Mouse (Mus musculus): ENCODE data around the gene Gm21976.
A peak's percentile ranks its signal among the peaks of the same experiment; 100 is the strongest.

The Gm21976 gene

GRCm38 (mm10) chr13:98298833-98299758 lies 19.4 kb downstream of the Gm21976 start:
- peak; percentile 62 for DNase-seq (ENCODE audit: low read depth)

- DNase-seq (ENCODE audit: low read depth): no peak
These were observed 25.6 kb downstream of the Gm21976 start for GRCm38 (mm10) chr13:98305257-98305656.

DNA sequence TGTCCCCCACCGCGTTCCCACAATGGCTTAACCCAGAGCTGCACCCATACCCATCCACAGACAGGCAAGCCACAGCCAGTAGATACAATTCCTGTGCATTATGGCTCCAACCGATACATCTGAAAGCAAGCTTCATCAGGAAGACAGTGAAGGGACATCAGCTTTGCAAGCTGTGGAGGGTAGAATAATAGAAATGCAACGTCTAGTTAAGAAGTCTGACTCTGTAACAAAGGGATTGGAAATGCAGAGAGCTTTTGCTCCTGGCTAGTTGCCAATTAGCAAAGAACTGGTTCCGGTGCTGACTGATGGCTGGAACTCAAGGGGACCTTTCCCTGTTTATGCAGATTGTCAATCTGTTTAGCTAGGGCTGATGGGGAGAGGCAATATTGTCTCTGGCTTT lies 26.7 kb downstream of the Gm21976 start:
- no peak for DNase-seq (ENCODE audit: low read depth)

DNA sequence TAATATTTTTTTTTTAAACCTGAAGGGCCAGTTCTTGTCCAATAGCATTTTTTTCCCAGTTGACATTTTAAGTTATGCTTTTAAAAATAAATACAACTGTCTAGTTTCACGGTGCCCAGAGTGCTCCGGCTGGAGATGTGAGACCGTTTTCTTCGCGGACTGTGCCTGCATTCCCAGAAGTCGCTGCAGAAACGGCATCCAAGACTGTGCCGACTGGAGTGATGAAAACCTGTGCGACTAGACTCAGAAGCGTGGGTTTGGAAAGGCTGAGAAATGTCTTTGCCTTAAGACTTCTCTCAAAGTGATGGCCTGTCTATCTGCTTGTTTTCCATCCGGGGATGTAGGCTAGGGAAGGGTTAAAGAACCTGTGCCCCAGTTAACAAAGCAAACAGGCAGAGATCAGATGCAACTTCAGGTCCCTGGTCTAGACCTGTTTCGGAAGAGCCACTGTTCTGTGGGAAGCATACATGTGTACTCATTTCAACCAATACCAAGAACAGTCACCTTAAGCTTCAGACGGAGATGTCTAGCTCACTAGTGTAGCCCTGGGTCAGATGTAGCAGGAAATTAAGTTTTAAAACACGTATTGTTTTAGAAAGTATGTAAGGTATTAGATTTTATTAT lies 27.3 kb downstream of the Gm21976 start:
- no peak for DNase-seq (ENCODE audit: low read depth)

DNA sequence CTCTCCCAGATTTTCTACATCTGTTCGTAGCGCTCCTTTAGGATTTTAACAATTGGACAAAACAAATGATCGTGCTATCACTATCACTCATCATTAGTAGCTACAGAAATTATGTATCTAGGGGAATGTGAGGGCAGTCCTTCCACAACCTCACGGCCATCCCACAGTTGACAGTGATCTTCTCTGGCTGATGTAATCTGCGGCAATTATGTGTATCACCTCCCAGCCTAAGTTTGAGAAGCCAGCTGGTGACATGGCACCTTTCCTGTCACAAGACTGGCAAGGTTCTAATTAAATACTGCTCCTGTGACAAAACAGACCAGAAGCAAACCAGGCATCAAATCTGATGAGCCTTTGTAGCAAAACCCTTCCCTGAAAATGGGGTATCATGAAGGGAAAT lies 28.3 kb downstream of the Gm21976 start:
- DNase-seq (ENCODE audit: low read depth): no peak

DNA sequence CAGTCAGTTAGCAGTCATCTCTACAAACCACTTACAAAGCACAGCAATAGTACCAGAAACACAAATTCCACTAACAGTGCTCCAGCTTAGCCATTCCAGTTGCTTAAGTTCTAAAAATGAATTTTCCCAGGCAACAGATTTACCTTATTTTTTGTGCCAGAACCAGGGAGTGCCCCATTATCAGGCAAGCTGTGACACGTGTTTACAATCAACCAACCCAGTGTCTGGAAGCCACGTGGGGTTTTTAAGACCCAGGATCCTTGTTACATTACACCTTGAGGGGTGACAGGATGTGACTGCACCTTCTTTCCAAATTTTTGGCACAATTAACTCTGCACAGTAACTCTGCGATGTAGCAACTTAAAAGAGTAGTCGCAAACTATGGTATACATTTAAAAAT lies 29.0 kb downstream of the Gm21976 start:
- no peak for DNase-seq (ENCODE audit: low read depth)

- DNase-seq (ENCODE audit: low read depth): no peak
These were observed 31.9 kb downstream of the Gm21976 start for GRCm38 (mm10) chr13:98311597-98311996.

DNA sequence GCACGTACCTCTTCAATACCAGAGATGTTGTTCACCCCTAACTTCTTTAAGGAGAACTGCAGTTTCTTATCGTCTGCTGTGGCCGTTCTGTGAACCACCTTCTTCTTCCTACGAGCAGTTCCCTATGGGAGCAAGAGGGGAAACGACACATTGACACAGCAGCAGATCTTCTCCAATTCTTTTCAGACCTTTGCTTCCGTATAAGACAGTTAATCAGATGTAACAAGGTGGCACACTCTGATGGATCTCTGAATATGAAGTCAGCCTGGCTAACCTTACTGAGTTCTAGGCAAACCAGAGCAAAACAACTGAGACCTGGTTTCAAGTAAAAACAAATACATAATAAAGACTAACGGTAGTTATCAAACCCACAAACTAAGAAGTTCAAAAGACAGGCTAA lies 33.9 kb downstream of the Gm21976 start:
- DNase-seq (ENCODE audit: low read depth): no peak

DNA sequence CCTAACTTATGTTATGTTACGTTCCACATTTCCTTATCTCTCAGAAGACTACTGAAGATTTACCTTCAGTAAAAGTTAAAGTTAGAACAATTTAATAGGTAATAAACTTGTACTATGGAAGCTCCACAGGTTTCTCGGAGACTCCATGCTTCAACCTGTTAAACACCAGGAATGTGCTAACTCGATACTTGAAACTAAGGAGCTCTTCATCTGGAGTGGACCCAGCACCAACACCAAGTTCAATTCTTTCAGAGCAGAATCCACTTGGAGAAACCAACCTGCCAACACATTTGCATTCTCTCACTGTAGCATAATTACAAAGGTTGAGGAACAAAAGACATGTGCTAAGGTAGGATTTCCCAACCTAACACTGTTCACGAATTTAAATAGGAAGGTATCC lies 35.4 kb downstream of the Gm21976 start:
- no peak for DNase-seq (ENCODE audit: low read depth)

DNA sequence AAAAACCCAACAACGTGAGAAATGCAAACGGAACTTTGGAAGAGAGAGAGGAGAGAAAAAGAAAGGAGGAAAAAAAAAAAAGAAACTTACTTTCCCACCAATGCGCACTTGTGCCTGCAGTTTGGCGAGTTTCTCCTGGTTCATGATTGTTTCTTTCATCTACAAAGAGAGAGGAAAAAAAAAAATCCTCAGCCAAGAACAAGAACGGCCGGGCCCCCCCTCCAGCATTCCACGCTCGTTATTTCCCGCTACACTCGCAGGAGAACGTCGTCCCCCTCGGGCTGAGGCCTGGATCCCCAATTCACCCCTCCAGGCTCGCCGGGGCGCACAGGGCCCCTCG lies 36.4 kb downstream of the Gm21976 start:
- no peak for DNase-seq (ENCODE audit: low read depth)

- DNase-seq (ENCODE audit: low read depth): peak; percentile 67
These were observed 37.0 kb downstream of the Gm21976 start, which contains the start of gene Btf3 for GRCm38 (mm10) chr13:98316480-98317245. TSS of gene Btf3 (minus strand) at chr13:98317006.

DNA sequence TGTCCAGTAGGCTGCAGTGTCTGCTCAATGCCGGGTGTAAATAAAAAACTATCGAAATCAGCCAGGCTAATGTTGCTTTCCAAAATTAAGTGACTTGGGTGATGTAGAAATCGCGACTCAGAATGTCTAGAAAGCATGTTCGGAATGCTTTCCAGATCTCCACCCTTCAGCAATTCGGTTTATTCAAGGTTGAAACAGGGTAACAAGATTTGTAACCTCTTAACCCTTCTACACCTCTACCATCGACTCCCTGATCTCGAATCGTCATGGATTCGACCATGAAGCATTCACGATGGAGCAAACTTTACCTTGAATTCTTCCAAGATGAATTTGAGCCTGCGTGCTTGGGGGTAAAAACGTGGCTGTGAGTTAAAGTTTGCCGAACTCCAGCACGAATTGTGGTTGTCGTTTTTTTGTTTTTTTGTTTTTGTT lies 37.6 kb downstream of the Gm21976 start:
- DNase-seq (ENCODE audit: low read depth): no peak

GRCm38 (mm10) chr13:98317911-98318310 lies 38.2 kb downstream of the Gm21976 start:
- DNase-seq (ENCODE audit: low read depth): no peak

GRCm38 (mm10) chr13:98325034-98325433 lies 45.3 kb downstream of the Gm21976 start:
- no peak for DNase-seq (ENCODE audit: low read depth)

GRCm38 (mm10) chr13:98332106-98332505 lies 52.4 kb downstream of the Gm21976 start:
- no peak for DNase-seq (ENCODE audit: low read depth)

- no peak for DNase-seq (ENCODE audit: low read depth)
These were observed 56.5 kb downstream of the Gm21976 start for GRCm38 (mm10) chr13:98336205-98336604.

DNA sequence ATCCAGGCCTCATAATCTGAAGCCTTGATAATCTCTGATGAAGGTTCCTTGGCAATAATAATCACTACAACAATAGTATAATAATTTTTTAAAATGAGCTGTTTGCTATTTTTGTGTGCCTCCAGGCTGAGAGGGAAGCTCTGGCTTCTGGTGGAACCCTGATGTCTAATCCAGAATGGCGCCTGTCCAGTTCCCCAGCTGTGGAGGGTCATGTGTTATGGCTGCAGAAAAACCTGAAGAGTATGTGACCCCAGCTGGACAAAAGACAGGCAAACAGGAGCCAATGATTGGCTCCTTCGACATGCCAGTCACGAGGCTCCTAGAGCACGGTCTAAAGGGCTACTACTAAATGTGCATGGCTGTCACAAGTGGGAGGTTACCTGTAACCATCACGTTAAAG lies 60.8 kb downstream of the Gm21976 start:
- DNase-seq (ENCODE audit: low read depth): no peak

- DNase-seq (ENCODE audit: low read depth): no peak
These were observed 69.8 kb downstream of the Gm21976 start for GRCm38 (mm10) chr13:98349491-98349890.

- DNase-seq (ENCODE audit: low read depth): no peak
These were observed 71.8 kb downstream of the Gm21976 start for GRCm38 (mm10) chr13:98351527-98351926.

DNA sequence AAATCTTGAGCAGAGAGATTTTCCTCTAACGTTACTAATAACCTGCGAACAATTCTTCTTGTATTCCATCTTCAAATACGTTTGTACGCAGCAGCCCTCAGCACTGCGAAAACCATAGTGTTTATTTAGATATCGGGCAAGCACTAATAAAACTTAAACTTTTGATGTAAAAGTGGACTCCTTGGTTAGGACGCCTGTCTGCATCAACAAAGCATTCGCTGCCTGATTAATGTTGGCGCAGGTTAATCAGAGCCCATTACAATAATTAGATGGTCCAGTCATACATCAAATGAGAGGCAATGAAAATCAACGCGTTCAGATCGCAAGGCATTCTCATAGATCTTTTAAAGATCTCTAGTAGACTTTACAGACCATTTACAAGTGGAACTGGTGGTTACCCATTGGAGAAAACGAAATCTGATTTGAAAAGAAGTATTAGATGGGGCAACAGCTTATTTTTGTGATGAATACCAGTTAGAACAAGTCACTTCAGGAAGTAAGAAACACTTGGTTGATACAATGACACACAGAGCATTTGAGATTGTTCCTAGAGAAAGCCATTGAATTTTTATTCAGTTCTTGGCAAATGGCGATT lies 72.8 kb downstream of the Gm21976 start:
- DNase-seq (ENCODE audit: low read depth): no peak

DNA sequence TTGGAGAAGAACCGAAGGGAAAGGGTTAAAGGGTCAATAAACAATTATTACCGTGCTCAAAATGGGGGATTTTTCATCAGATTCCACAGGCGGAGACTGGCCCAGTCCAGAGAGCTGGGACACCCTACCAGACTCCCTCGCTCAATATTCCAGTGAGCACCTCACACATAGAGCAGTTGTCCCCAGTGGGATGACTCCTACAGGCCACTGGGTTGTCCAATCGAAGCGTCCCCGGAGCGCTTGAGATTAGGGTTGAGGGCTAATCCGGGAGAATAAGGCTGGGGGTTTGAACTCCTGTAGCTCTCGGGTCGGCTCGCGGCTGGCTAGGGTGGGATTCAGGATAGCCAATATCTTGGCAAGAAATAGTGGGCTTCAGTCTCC lies 74.0 kb downstream of the Gm21976 start:
- no peak for DNase-seq (ENCODE audit: low read depth)

DNA sequence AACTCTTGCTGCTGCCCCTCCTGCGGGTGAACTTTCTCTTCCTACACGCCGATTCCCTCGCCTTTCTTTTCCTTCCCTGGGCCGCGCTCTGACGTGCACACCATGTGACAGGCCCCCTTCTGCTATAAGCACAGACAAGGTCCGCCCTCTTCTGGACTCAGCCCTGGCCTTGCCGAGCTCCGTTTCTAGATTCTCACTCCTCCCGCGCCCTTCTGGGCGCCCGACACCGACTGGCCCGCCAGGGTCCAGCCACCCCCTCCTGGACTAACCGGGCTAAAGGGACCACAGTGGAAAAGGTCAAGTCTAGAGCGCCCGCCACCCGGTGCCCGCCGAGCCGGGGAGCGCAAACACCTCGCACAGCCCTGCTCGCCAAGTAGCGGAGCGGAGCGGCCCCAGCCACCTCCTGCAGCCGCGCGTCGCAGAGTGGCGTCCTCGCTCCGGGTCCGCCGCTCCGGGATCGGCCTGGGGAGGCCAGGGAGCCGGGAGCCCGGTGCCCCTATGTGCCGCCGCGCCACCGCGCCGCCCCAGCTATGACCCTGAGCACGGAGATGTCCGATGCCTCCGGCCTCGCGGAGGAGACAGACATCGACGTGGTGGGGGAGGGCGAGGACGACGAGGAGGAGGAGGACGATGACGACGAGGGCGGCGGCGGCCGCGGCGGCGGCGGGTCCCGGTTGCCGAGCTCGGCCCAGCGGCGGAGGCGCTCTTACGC lies 74.6 kb downstream of the Gm21976 start, which contains the start of gene Foxd1:
Gene Foxd1 (plus strand): TSS at position 153 of the 712 bp plus-strand sequence.
- DNase-seq (ENCODE audit: low read depth): no peak
